Mouse (Mus musculus) cerebellum, postnatal 25 days (tissue): ENCODE results near the gene Zfp819.

Source experiments
- DNase-seq, 2 experiments: peaks; one replicate each; pipeline ENCODE4 v3.0.0; 2021; ENCODE audit warnings: mixed read lengths in 2 of 2

Gene Zfp819

GRCm38 (mm10) chr7:43606896-43607742 is at the start of gene Zfp819:
Zfp819 (plus strand) TSS chr7:43607169.
- peak; percentile 35 to 64 for DNase-seq

DNA sequence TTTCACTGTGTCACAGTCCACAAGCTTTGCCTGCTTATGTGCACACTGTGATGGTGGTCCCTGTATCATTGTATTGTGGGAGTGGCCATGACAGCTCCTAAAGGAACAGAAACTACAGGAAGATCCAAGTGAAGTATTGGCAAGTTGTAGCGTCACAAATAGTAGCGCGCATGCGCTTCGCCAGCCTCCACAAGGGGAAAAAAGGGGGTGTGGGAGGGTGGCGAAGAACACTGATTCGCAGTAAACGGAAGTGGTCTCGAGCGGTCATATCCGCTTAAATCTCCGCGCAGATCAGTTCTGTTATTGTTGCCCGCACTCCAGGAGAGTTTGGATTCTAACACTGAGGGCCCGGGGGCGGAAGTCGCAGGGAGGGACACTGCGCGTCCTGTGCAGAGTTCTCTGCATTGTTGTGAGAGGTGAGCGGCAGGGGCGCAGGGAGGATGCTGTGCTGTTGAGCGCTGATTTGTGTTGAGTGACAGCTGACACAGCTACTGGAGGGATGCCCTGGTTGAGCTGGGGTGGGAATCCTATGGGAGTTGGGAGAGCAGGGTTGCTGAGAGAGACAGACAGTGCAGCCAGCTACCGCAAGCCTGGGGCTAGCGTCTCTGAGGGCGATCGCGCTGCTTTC is 44.8 kb upstream of the Zfp819 start, which contains the start of gene Zfp658:
Zfp658 (plus strand) TSS at position 251 of the 628 bp plus-strand sequence.
- peak; percentile 82 to 89 for DNase-seq

- peak in 1 of 2 experiments; percentile 36 for DNase-seq
Measured at GRCm38 (mm10) chr7:43562651-43563070, 44.3 kb upstream of the Zfp819 start.

- DNase-seq = no peak
Measured at GRCm38 (mm10) chr7:43563300-43563699, 43.7 kb upstream of the Zfp819 start.

GRCm38 (mm10) chr7:43571216-43571615 is 35.8 kb upstream of the Zfp819 start:
- no peak for DNase-seq

DNA sequence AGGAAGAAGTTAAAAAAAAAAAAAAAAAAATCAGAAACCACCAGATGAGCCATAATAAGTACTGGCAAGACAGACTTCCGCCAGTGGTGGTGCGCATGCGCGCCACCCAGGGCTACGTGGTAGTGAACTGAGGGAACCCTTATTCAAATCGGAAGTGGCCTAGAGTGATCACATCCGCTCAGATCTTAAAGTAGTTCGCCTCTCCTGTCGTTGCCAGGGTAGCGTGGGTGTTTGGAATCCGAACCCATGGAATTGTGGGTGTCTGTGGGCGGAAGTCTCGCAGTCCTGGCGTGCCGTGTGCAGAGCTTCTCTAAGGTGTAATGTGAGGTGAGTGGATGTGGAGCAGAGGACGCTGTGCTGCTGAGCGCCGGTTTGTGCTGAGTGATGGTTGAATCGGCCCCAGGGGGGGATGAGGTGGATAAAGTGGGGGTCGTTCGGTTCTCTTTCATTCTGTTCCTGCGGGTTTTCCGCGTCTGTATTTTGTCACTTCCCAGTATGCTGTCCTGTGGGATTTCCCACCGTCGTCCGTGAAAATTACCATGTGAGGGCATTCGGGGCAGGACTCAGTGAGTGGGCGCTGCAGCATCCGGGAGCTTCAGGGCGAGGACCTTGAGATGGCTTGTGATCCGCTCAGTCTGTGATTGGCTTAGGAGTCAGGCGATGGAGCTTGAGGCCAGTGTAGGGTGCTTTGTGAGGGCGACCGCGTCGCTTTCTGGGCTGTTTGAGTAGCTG is 27.4 kb upstream of the Zfp819 start, which contains the start of gene Zfp719:
Zfp719 (plus strand) TSS at position 171 of the 732 bp plus-strand sequence.
- peak; percentile 89 to 94 for DNase-seq

DNA sequence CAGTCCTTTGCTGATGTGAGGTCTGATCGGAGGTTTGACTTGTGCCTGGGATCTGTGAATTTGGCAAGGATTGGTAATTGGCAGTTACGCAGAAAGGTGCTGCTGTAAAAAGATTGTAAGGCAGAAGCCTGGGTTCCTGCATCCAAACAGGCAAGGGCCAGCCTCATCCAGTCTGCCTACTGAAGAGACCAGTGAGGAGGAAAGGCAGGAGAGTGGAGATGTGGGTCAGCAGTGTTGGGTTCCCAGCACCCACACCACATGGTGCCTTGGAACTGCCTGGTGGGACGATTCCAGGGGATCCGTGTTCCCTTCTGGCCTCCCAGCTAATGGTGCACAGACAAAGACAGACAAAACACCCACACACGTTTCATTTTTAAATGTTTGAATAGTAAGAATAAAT is 26.4 kb upstream of the Zfp819 start:
- peak; percentile 18 to 25 for DNase-seq

DNA sequence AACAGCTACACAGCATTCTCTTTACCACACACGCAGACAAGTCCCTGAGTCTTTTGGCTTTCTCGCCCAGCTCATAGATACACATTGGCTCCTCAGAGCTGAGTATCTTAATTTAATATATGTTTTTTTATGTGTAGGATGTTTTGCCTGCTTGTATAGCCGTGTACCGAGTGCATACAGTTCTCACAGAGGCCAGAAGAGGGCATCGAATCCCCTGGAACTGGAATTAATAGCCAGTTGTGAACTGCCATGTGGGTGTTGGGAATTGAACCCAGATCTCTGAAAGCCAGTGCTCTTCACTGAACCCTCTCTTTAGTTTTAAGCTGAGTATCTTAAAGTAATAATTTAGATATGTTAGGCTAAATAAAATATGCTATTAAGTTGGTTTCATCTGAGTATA is 22.2 kb upstream of the Zfp819 start:
- no peak for DNase-seq

DNA sequence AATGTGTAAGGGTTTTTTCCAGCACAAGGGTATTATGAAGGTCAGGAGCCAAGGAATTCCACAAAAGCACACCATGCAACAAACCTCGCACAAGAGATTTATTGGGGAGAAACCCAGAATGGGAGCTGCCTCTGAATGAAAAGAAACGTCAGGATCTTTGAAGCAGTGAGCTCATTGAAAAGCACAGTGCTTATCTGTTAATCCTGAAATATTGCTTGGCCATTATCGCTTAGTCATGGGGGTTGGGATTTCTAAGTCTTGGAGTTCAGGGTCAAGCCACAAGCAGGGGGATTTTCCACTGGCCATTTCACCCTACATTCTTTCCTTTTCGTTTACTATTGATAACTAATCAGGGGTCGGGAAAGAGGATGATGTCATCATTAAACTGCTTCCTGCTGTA is 5.1 kb upstream of the Zfp819 start:
- no peak for DNase-seq

DNA sequence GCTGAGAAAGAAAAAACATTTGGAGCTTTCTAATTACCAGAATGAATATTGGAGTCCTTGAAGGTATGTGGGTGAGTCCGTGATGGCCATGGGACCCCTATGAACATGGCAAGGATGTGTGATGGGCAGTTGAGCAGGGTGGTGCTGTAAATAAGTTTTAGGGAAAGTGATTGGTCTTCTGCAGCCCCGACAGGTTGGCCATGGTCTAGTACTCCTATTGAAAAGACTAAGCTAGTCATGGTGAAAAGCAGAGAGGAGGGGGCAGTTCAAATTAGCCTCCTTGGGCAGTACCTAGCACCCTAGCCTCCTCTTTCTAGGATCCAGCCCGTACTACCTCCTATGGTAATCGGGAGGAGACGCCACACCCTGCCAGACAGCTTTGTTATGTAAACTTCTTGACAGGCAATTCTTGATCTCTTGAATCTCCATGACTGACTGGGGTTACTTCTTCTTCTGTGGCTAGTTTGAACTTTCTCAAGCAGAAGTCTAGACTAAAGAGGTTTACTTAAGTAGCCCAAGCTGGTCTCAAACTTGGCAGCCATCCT is 846 bp downstream of the Zfp819 start:
- no peak for DNase-seq

GRCm38 (mm10) chr7:43608316-43608824 is 1.4 kb downstream of the Zfp819 start:
- DNase-seq = no peak

DNA sequence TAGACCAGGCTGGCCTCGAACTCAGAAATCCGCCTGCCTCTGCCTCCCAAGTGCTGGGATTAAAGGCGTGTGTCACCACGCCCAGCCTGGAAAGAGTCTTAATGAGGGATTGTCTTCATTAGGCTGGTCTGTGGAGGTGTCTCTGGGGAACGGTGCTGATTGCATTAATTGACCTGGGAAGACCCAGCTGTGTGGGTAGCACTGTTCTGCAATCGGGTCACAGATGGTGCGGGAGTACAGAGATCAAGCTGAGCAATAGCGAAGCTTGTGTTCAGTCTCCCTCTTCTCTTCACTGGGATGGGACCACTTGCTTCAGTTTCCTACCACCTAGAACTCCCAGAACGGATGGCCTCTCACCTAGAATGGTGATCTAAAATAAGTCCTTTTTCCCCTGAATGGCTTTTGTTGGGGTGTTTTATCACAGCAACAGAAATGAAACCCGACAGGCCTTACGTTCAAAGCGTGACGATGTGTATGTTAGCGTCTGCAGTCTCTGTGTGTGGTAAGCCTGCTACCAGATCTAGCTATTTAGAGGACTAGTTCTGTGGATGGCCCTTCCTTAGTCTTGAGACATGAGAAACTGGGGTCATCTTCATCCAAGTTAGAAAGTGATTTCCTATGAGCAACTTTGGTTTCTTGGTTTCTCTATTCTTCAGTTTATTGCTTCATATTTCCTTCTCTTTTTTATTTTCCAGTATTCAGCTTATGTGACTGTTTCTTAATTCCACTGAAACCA is 7.0 kb downstream of the Zfp819 start:
- no peak for DNase-seq

DNA sequence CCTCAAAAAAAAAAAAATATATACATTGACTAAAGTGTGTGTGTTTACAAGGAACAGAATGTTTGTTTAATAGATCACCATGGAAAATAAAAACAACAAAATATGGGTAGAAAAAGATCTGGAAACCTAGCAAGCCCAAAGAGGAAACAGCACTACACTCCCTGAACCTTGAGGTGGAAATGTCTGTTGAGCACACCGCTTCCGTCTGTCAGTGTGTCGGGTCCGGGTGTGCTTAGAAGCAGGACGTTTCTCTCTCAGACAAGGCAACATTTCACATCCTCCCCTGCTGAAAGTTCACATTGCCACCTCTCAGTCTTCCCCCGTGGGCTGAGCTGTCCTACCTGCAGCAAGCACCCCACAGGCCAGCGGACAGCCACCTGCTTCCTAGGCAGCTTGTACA is 16.0 kb downstream of the Zfp819 start:
- no peak for DNase-seq

- no peak for DNase-seq
Measured at GRCm38 (mm10) chr7:43623819-43624218, 16.9 kb downstream of the Zfp819 start.

GRCm38 (mm10) chr7:43625065-43625464 is 18.1 kb downstream of the Zfp819 start:
- DNase-seq = no peak

DNA sequence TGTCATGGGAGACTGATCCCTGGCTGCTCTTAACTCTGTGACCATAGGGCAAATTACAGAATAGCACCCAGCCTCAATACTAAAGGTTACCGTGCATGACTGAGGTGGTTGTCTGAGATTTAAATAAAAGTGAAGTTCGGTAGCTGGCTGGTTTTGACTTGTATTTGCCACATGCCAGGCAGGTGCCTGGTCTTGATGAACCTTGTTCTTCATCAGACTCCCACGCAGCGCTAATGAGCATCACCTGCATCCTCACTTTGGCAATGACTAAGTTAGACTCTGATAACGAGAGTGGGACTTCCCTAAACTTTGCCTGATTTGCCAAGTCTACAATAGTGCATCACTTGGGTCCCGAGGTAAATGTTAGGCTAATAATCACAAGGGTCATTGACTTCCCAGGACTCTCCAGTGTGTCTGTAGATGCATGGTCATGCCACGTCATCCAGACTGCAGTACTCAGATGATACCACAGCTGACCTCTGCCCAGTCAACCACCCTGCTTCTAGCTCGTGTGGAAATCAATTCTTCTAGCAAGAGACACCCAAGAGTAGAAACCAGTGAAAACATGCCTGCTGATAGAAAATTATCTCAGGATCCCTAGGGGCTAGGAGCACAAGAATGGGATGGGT is 18.9 kb downstream of the Zfp819 start:
- DNase-seq = no peak

DNA sequence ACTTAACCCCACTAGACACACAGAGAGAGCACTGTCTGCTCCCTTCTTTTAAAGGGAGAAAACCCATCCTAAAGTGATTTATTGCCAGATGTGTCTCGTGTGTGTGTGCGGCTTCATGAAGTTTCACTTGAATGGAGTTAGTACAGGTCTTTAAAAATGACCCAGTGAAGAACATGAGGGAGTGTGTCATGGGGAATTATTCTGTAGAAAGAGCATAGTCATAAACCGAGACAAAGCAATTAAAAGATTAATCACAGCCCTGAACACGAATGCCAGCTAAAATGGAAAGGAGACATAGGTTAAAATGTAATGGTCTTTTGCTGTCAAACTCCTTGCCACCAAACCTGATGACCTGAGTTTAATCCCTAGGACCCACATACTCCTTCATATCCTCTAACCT is 27.0 kb downstream of the Zfp819 start:
- no peak for DNase-seq

- DNase-seq = no peak
Measured at GRCm38 (mm10) chr7:43634500-43634899, 27.5 kb downstream of the Zfp819 start, which contains the start of gene Ceacam18. Ceacam18 (plus strand) TSS chr7:43634707.

- no peak for DNase-seq
Measured at GRCm38 (mm10) chr7:43636194-43636593, 29.2 kb downstream of the Zfp819 start.

DNA sequence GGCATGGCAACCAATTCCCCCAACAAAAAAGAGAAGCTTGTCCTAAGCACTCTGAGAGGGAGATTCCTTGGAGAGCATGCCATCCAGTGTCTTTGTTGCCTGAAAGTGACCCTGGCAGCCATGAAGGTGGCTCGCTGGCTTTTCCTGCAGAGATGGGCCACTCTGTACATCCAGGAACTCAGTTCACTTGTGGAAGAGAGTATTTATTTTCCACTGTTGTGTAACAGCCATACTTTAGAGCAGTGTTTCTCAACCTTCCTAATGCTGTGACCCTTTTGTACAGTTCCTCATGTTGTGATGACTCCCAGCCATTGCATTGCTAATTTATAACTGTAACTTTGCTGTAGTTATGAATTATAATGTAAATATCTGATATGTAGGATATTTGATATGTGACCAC is 30.1 kb downstream of the Zfp819 start:
- no peak for DNase-seq

- DNase-seq = no peak
Measured at GRCm38 (mm10) chr7:43642587-43642986, 35.6 kb downstream of the Zfp819 start.
